Mouse (Mus musculus): Measurements from ENCODE around the gene Ccdc30.

DNA sequence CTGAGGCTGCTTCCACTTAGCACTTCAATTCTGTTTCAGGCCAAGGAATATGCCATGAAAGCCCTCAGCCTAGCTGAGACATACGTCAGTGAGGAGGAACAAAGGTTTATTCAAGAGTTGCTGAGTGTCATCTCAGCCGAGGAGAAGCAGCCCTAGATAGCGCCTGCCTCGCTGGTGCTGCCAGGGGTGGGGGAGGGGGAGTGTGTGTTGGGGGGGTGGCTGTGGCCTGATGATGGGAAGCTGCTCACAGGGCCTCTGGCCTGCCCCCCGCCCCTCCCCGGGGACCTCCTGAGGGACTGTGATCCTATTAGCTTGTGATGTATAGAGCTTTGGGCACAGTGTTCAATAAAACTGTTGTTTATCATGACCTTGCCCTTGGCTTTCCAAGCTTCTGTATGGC, 38.2 kb upstream of the Ccdc30 start:
- TF ChIP-seq POLR2A (IDR thresholded peaks at IDR 0.05; ENCODE audit: borderline replicate concordance, extremely low read depth, insufficient read depth, insufficient read length, poor library complexity, severe bottlenecking): no peak
- TF ChIP-seq CTCF (IDR thresholded peaks at IDR 0.05; ENCODE audit: borderline replicate concordance, extremely low read depth, insufficient read depth, insufficient read length): no peak
